Mouse (Mus musculus): ENCODE measurements around the gene Tmprss5.
A peak's percentile ranks its signal among the peaks of the same experiment; 100 is the strongest.

Tmprss5 gene

DNA sequence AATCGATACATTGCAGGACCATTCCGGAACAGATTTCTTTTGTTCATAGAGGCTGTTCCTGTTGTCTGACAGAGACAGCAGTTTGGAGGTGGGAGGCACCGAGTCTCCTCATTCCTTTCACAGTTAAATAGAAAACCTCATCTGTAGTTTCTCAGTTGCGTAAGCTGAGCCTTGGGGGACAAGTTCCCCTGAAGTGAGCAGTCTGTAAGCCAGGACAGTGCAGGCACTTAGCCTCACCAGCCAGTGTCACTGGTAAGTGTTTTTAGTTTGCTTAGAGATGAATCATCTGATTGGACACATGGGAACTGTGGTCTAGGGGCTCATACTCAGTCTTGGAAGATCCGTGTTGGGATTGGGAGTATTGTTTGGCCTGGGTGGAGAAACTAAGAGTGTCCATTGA lies at the start of gene Tmprss5:
Tmprss5 (plus strand) TSS at position 154 of the 400 bp plus-strand sequence.
- peak; percentile 22 for DNase-seq

DNA sequence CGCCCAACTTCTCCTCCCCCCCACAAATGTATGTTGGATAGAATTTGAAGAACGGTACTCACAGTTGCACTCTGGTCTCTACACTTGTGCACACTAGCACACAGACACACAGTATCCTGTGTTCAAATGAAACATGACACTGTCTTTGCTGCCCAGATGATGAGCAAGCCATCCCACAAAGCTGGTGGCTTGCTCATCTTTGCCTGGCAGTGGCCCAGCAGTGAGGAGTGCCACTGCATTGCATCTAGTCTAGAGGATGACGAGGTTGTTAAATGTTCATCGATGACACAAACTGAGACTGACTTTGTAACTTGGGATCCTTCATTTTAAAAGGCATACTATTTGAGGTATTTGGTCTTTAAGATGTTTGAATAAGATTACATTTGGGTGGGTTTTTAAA lies 46.3 kb upstream of the Tmprss5 start:
- no peak for DNase-seq

DNA sequence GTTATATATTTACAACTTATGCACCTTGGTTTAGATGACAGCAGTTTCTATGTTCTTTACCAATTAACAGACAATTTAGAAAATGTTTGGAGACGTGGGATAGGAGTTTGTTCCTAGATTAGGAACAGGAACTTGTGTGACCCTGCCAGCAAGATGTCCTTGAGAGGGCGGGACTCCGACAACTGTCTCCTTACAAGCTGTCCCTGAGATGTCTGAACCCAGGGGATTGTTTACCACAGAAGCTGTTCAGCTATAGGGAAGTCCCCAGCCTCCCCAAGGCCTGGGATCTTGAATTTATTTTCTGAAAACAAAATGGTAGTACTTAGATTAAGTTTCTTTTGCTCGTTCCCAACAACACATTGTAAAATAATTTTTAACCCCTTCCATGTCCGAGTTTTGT lies 30.2 kb upstream of the Tmprss5 start:
- DNase-seq = no peak

DNA sequence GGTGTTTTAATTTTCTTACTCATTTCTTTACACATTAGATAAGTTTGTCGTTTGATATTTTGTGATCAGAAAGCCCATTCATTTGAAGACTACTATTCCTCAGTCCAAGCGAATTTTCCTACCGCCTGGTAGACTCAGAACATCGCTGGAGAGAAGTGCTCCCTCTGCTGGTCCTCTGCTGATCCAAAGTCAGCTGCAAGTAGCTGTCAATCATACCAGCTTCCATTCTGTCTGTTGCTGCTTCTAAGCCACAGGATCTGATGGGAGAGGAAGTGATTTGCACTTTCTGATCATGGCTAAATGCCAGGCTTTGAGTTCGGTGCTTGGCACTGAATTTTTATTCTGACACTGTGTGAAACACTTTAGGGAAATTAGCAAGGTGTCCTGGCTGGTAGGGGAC lies 29.7 kb upstream of the Tmprss5 start:
- peak; percentile 91 for DNase-seq

DNA sequence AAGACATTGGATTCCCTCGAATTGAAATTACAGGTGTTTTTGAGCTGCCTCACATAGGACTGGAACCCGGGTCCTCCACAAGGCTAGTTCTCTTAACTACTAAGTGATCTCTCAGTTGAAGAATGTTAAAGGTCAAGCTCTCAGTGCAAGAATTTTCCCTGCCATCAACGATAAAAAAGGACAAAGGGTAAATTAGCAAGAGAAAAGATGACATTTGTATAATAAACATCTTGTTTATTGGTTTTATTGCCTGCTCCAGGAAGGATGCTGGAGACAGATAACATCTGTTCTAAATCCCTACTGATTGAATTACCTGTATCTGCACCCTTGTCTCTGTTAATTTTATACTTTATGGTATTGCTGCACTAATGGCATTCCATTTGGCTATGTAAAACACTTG lies 27.0 kb upstream of the Tmprss5 start:
- no peak for DNase-seq

DNA sequence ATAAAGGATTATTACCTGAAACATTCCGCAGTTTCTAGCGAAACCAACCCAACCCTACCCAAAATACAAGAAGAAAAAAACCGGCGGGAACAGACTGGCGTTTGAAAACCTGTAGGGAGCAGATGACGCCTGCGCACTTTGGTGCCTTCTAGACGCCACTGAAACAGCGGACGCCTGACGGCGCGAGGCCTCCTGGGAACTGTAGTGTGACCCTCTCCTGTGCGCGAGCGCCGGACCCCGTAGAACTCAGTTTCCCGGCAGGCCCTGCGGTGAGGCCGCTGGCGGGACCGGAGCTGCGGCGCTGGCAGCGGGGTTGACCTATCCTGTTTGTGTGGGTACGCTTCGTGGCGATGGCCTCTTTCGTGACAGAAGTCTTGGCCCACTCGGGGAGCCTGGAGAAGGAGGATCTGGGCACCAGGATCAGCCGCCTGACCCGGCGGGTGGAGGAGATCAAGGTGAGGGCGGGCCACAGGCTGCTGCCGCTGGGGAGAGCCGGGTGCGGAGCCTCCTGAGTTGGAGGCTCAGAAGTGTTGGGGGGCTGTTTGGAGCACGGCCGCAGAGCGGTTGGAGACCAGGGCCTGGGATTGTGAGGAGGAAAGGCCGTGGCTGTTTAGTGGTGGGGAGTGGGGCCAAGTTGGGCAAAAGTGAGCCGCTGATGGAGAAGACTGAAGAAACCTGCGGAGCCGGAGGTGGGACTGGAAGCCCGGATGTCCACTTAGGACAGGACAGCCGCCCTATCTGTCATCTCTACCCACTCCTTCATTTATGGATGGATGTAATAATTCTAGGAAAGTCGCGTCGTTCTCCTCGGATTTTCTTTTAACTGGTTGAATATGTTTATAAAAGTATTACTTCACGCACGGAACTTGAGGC lies 25.5 kb upstream of the Tmprss5 start, which contains the start of gene Zw10:
Zw10 (plus strand) TSS at position 281 of the 873 bp plus-strand sequence.
- DNase-seq = peak; percentile 99

DNA sequence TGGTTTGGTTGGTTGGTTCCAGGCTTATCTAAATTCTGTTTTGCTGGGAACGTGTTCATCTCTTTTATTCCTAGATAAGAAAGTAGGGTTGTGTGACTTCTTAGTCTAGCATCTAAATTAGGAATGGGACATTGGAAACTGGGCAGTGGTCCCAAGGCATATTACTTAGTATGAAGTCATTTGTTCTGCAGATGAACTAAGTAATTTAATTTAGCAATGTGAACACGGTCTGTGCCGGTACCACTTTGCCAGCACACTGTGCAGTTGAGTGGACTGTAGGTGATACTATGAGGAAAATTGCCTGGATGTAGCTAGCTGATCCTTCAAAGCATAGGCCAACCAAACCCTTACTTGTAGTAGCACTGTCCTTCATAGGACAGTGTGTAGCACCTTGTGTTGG lies 4.2 kb upstream of the Tmprss5 start:
- peak; percentile 83 for DNase-seq

DNA sequence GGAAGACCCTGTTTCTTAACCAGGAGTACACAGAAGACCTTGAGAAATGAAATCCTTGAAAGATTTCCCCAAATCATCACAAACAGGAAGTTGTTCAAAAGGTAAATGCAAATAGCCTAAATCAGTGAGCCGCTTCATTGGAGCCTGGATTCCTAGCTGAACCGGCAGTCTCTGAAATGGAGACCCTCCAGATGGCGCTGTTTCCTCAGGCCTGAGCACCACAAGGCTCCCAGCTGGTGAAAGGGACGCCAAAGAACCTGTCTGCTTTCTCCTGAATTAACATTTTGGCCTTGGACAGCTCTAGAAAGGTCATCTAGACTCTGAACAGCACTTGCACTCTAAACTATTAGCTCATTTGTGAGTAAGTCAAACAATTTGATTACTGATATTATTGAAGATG lies 501 bp downstream of the Tmprss5 start:
- DNase-seq = peak; percentile 88

DNA sequence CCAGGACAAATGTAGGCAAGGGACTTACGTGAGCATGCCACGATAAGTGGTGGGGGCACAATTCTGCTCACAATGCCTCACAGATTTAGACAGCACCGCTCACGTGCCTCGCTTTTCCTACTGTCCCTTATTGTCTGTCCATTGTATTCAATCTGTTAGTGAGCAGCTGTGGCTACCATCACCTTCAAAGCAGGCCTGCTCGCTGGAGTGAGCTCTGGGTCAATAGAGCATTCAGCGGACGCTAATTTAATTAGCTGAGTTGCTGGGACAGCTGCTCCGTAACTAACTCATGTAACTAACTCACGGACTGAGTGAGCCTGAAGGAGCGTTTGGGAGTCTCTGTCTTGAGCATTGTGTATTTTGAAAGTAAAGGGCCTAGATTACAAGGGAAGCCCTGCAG lies 6.3 kb downstream of the Tmprss5 start:
- DNase-seq = peak; percentile 68

DNA sequence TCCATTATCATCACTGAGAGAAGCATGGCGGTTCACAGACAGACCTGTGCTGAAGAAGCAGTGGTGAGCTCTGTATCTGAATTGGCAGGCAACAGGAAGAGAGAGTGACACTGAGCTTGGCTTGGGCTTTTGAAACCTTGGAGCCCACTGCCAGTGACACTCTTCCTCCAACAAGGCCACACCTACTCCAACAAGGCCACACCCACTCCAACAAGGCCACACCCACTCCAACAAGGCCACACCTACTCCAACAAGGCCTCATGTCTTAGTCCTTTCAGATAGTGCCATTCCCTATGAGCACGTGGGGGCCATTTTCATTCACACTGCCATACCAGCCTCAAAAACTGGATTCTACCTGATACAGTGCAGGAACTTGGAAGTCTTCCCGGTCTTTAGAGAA lies 17.8 kb downstream of the Tmprss5 start:
- DNase-seq = no peak

DNA sequence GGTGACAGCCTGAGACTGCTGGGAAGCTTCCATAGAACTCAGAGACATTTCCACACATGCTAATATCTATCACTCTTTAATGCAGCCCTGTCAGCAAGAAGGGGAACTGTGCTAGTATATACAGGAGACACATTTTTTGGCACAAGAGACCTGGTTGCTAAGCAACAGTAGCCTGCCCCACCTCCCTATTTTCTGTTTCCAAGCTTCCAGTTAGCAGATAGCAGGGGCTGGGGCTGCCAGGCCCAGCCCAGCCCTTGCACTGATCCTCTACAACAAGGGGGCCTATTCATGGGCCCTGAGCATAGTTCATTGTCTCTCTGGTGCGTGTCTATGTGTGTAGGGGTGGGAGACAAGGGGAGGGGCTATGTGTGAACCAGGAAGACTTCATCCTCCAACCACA lies 21.3 kb downstream of the Tmprss5 start:
- peak; percentile 74 for DNase-seq

DNA sequence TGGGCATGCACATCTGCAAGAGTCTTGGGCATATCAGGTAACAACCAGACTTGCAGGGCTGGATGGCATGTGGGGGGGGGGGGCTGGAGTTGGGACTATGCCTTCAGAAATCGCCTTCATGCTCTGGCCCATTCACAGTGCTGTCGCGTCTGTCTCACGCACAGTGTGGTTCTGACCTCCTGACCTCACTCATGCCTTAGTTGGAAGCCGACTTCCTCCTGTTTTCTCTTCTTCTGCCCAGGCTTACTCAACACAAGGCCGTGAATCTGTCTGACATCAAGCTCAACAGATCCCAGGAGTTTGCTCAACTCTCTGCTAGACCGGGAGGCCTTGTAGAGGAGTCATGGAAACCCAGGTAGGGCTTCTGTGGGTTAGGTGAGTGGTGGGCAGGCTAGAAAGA lies 28.0 kb downstream of the Tmprss5 start:
- no peak for DNase-seq

DNA sequence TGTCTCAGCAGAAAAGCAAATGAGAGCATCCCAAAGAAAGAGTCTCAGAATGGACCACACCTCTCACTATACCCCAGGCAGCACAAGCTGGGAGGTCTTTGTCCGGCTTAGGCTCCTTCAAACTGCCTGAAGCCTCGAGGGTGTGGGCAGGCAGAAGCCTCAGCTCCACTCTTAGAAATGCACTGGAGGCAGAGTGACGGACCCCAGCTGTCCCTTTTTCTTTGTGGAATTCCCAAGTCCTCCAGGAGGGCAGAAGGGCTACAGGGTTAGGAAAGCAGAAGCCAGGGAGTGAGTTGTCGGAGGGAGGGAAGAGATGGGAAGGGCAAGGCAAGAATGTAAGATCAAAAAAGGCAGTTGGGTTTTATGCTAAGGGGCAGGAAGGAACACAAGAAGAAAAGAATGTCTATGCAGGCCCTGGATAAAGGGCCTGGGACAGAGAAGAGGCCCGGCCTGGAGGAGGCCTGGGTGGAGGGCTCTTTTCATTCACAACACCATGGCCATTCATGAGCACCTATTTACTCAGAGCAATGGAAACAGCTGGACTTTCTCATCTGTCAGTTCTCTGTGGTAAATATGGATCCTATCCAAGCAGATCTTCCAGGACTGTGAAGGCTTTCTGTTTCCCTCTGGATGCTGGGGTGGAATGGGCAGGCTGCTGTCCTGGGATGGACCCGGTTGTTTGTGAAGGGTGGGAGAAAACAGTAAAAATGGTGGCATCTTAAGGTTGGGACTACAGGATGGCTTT lies 29.6 kb downstream of the Tmprss5 start:
- peak; percentile 76 for DNase-seq

DNA sequence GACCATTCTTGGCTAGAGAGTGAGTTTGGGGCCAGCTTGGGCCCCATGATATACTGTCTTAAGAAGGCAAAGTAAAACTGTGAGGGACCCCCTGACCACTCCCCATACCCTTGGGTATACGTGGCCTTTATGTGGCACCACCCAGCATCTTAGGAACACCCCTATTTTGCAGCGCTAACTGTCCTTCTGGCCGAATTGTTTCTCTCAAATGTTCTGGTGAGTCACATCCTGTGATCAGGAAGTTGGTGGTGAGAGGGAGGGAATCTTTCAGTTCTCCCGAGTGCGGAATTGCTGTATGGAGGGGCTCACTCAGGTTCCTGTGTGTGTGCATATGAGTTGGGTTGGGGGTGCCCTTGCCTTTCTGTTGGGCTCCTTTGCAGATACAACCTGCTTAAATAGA lies 30.2 kb downstream of the Tmprss5 start:
- DNase-seq = peak; percentile 92

DNA sequence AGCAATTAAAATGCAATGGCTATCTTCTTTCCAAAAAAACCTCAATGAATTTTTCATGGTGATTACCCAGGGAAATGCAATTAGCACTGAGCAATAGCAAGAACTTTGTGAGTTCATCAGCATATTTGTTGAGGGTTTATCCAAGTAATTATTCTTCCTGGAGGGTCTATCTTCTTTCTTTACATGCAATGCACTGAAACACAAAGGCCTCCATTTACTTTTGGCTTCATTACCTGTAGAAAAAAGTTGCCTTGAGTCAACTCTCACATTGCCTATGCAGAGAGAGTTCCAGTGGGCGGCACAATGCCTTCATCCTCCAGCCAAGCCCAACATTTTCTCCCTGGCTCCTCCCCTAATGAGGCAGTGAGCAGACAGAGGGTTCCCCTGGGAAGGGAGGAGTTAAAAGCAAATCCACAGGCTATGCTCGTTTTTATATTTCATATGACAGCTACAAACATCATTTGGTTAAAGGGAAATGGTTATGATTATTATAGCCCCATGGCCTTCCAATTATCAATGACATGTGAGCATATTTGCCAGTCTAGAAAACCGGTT lies 37.3 kb downstream of the Tmprss5 start:
- DNase-seq = peak; percentile 77

DNA sequence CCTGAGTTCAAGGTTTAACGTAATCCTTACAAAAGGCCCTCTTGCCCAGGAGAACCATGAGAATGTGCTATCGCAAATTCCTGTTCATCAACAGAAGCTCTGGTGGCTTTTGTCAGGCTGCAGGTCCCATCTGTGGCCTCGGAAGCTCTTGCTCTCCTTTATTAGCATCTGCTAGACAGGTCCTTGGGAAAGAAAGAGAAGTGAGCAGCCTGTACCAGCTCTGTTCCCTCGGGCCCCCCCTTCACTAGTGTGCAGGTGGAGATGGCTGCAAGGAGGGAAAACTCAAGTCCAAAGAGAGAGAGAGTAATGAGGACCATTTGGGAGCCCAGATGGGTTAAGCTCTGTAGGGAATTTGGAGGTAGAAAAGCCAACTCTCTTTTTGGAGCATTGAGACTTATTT lies 38.7 kb downstream of the Tmprss5 start:
- peak; percentile 72 for DNase-seq

DNA sequence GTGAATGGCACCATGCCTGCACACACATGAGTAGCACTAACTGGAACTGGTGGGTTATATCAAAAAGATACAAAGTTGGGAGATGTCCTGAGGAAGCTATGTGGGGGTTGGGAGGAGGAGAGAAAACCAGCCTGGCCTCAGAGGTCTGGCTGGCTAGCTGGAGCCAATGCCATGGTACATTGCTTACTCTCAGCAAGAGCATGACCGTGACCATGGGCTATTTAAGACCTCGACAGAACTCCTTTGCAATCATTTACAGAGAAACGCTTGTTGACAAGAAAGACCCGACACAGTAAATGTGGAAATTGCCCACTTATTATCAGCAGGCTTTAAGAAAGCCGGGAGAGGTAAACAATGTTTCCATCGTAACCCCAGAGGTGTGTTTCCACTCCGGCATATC lies 44.6 kb downstream of the Tmprss5 start:
- DNase-seq = no peak

DNA sequence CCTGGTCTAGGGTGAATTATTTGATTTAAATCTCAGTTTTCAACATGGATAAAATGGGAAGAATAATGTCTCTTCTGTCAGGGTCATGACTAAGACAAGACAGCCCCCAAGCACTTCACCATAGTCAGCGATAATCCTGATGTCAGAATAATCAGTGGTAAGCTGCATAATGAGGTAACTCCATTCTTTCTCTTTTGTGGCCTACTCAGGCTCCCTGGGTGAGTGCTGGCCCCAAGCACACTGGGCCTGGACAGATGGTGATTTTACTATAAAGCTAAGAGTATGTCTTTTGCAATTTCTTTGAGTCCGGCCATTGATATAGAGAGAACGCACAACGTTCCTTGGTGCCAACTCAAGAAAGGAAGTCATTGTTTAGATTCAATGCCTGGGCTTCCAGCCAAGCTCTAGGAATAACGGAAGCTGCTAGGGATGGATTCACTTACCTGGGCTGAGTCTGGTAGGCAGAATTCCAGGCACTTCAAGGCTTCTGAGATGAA lies 49.5 kb downstream of the Tmprss5 start:
- DNase-seq = peak; percentile 49

DNA sequence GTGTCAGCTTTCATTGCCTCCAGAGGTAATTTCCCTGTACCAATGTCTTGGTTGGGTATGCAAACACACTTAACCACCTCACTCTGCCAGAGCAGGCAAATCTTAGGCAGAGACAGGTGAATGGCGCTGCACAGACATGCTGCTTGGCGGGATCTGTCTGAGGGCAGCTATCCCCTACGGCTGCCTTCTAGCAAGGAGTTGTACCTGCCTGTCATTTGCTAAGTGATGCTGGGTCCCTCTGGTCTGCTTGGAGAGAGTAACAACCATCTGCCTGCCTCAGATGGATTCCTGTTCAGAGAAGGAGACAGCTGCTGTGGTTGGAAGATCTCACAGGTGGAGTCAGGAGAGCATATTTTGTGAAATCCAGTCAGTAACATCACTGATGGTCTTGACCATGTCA lies 62.8 kb downstream of the Tmprss5 start:
- peak; percentile 55 for DNase-seq

DNA sequence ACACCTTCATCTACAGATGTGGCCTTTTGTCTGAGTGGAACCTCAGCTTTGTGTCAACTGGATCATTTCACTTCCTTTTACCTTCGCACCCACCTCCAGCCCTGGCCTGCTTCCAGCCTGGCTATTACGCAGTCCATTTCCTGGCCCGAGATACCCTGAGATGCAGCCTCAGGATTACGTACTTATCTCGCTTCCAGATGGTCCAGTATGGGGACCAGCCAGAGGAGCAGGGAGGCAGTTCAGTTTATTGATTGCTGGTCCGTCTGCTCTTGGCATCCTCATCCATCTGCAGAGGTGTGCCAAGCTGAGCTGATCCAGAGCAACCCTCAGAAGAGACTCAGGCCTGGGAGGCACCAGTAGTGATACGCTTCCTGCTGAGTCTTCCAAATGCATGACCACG lies 64.7 kb downstream of the Tmprss5 start:
- peak; percentile 77 for DNase-seq

DNA sequence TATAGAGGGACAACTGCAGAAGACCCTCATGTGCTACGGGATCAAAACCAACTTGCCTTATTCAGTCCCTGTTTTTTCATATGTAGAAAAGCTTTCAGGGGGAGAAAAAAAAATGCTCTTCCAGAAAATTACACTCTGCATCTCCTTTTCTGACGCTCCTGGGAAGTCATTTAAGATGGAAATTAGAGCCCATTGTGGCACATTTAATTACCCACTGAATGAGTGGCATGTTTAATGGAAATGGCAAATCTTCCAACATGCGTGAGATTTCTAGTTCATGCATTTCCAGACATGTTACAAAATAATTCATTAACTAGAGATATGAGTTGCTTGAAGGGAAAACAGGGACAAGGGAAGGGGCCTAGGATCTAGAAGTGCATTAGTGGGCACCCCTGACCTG lies 66.0 kb downstream of the Tmprss5 start:
- DNase-seq = peak; percentile 41

All from heart, adult 11 months (tissue).